Mouse (Mus musculus): ENCODE measurements around the gene Psenen. TPM values are rescaled to one million over a fixed set of nuclear protein-coding genes. Genes with fewer than 3 reads are reported as not detected.

The Psenen gene
- polyA plus RNA-seq, 1 experiment: 131 TPM

- no peaks in the 10 kb centered on the region for H3K27me3 ChIP-seq (ENCODE audit: control insufficient read depth, insufficient read depth, low read length)
- peaks cover 23% of the 10 kb centered on the region for H3K36me3 ChIP-seq (ENCODE audit: control insufficient read depth, insufficient read depth, low read length)
- H3K4me3 ChIP-seq (ENCODE audit: low read depth, low read length): no peak overlapping the region
- TF ChIP-seq POLR2A (IDR thresholded peaks at IDR 0.05; ENCODE audit: low read depth, low read length) (no peak), CTCF (IDR thresholded peaks at IDR 0.05; ENCODE audit: extremely low read depth, insufficient read length, insufficient replicate concordance, low read depth, low read length) (no peak)
- WGBS: 81% methylated on average over 22 of the region's 22 CpGs
- H3K27ac ChIP-seq (ENCODE audit: insufficient read depth, low read depth, low read length): no peak overlapping the region
- H3K4me1 ChIP-seq (ENCODE audit: control insufficient read depth, insufficient read depth, insufficient read length, low read length): peaks cover 9% of the 10 kb centered on the region
Observed at GRCm38 (mm10) chr7:30553810-30554584, 9.4 kb downstream of the Psenen start.

GRCm38 (mm10) chr7:30553021-30553589 is 10.3 kb downstream of the Psenen start:
- Histone ChIP-seq H3K27me3 (ENCODE audit: control insufficient read depth, insufficient read depth, low read length) (no peaks in the 10 kb centered on the region), H3K36me3 (ENCODE audit: control insufficient read depth, insufficient read depth, low read length) (peaks cover 23% of the 10 kb centered on the region), H3K4me1 (ENCODE audit: control insufficient read depth, insufficient read depth, insufficient read length, low read length) (peaks cover 4% of the 10 kb centered on the region), H3K27ac (ENCODE audit: insufficient read depth, low read depth, low read length) (peak overlapping the region; percentile 70), H3K4me3 (ENCODE audit: low read depth, low read length) (peak overlapping the region; percentile 59)
- TF ChIP-seq CTCF (IDR thresholded peaks at IDR 0.05; ENCODE audit: extremely low read depth, insufficient read length, insufficient replicate concordance, low read depth, low read length) (no peak), POLR2A (IDR thresholded peaks at IDR 0.05; ENCODE audit: low read depth, low read length) (no peak)
- WGBS: under 1% methylated on average over 23 of the region's 23 CpGs

- Histone ChIP-seq H3K4me1 (ENCODE audit: control insufficient read depth, insufficient read depth, insufficient read length, low read length) (peaks cover 4% of the 10 kb centered on the region), H3K4me3 (ENCODE audit: low read depth, low read length) (peak within 1 kb of the TSS; percentile 68), H3K27me3 (ENCODE audit: control insufficient read depth, insufficient read depth, low read length) (no peaks in the 10 kb centered on the region), H3K36me3 (ENCODE audit: control insufficient read depth, insufficient read depth, low read length) (peaks cover 22% of the 10 kb centered on the region), H3K27ac (ENCODE audit: insufficient read depth, low read depth, low read length) (peak within 1 kb of the TSS; percentile 91)
- peak; percentile 69; the same call in 1 of the 2 replicates for TF ChIP-seq POLR2A (IDR thresholded peaks at IDR 0.05; ENCODE audit: low read depth, low read length)
- TF ChIP-seq CTCF (IDR thresholded peaks at IDR 0.05; ENCODE audit: extremely low read depth, insufficient read length, insufficient replicate concordance, low read depth, low read length): no peak; the same call in 1 of the 2 replicates
- WGBS: under 1% methylated on average over 44 of the region's 44 CpGs
Observed at GRCm38 (mm10) chr7:30552102-30553020, 11.1 kb downstream of the Psenen start, which contains the start of the genes Hspb6 and Proser3. Hspb6 (plus strand) TSS chr7:30552178. Proser3 (minus strand) TSS chr7:30552299.

GRCm38 (mm10) chr7:30551445-30552101 is 11.9 kb downstream of the Psenen start:
- no peak for TF ChIP-seq POLR2A (IDR thresholded peaks at IDR 0.05; ENCODE audit: low read depth, low read length)
- TF ChIP-seq CTCF (IDR thresholded peaks at IDR 0.05; ENCODE audit: extremely low read depth, insufficient read length, insufficient replicate concordance, low read depth, low read length): peak; percentile 41; the same call in 1 of the 2 replicates
- H3K36me3 ChIP-seq (ENCODE audit: control insufficient read depth, insufficient read depth, low read length): peaks cover 14% of the 10 kb centered on the region
- peak overlapping the region; percentile 68 for H3K4me3 ChIP-seq (ENCODE audit: low read depth, low read length)
- H3K27ac ChIP-seq (ENCODE audit: insufficient read depth, low read depth, low read length): peak overlapping the region; percentile 91
- WGBS: under 1% methylated on average over 10 of the region's 10 CpGs
- H3K27me3 ChIP-seq (ENCODE audit: control insufficient read depth, insufficient read depth, low read length): no peaks in the 10 kb centered on the region
- H3K4me1 ChIP-seq (ENCODE audit: control insufficient read depth, insufficient read depth, insufficient read length, low read length): peaks cover 4% of the 10 kb centered on the region

- no peak for TF ChIP-seq POLR2A (IDR thresholded peaks at IDR 0.05; ENCODE audit: low read depth, low read length)
- no peak for TF ChIP-seq CTCF (IDR thresholded peaks at IDR 0.05; ENCODE audit: extremely low read depth, insufficient read length, insufficient replicate concordance, low read depth, low read length)
- H3K36me3 ChIP-seq (ENCODE audit: control insufficient read depth, insufficient read depth, low read length): peaks cover 8% of the 10 kb centered on the region
- H3K4me1 ChIP-seq (ENCODE audit: control insufficient read depth, insufficient read depth, insufficient read length, low read length): peaks cover 4% of the 10 kb centered on the region
- H3K4me3 ChIP-seq (ENCODE audit: low read depth, low read length): no peak overlapping the region
- WGBS: 100% methylated on average over 1 of the region's 1 CpGs
- H3K27me3 ChIP-seq (ENCODE audit: control insufficient read depth, insufficient read depth, low read length): no peaks in the 10 kb centered on the region
- H3K27ac ChIP-seq (ENCODE audit: insufficient read depth, low read depth, low read length): no peak overlapping the region
Observed at GRCm38 (mm10) chr7:30550603-30551002, 12.8 kb downstream of the Psenen start.

- WGBS: 60% methylated on average over 2 of the region's 2 CpGs
- no peaks in the 10 kb centered on the region for H3K27me3 ChIP-seq (ENCODE audit: control insufficient read depth, insufficient read depth, low read length)
- H3K4me1 ChIP-seq (ENCODE audit: control insufficient read depth, insufficient read depth, insufficient read length, low read length): peaks cover 4% of the 10 kb centered on the region
- H3K36me3 ChIP-seq (ENCODE audit: control insufficient read depth, insufficient read depth, low read length): peaks cover 2% of the 10 kb centered on the region; the same call in 1 of the 2 replicates
- TF ChIP-seq POLR2A (IDR thresholded peaks at IDR 0.05; ENCODE audit: low read depth, low read length): no peak
- TF ChIP-seq CTCF (IDR thresholded peaks at IDR 0.05; ENCODE audit: extremely low read depth, insufficient read length, insufficient replicate concordance, low read depth, low read length): no peak
- no peak overlapping the region for H3K4me3 ChIP-seq (ENCODE audit: low read depth, low read length)
- no peak overlapping the region for H3K27ac ChIP-seq (ENCODE audit: insufficient read depth, low read depth, low read length)
Observed at GRCm38 (mm10) chr7:30549880-30550279, 13.5 kb downstream of the Psenen start.
